Mouse (Mus musculus) hindbrain, embryonic 16.5 days (tissue): ENCODE results near the gene Tfdp2. TPM values are rescaled to one million over a fixed set of nuclear protein-coding genes. Genes with fewer than 3 reads are reported as not detected.

Source experiments
- ATAC-seq: fragments of 200-750 bp; cut with Nextera tagmentation; 2 replicates; pipeline ENCODE4 v1.8.0; 2017; ENCODE audit warnings: moderate TSS enrichment, moderate library complexity
- H3K27ac ChIP-seq: fragments of 300-500 bp; sonication (generic); 2 replicates; pipeline ENCODE4 v1.5.1; 2014; ENCODE audit warnings: low read depth, mild to moderate bottlenecking, control low read depth, low read length, moderate library complexity
- H3K27me3 ChIP-seq: fragments of 300-500 bp; sonication (generic); replicated peaks from 2 replicates; pipeline ENCODE4 v1.6.1; 2014; ENCODE audit warnings: low read length; ENCODE audit not compliant: control insufficient read depth, insufficient read depth
- H3K36me3 ChIP-seq: fragments of 300-500 bp; sonication (generic); 2 replicates; pipeline ENCODE4 v1.6.1; 2014; ENCODE audit warnings: mild to moderate bottlenecking, low read length, moderate library complexity, mixed read lengths; ENCODE audit not compliant: control insufficient read depth, insufficient read depth
- H3K4me1 ChIP-seq: fragments of 300-500 bp; sonication (generic); 2 replicates; pipeline ENCODE4 v1.6.1; 2014; ENCODE audit warnings: low read depth, low read length; ENCODE audit not compliant: control insufficient read depth, insufficient read depth
- H3K4me2 ChIP-seq: fragments of 300-500 bp; sonication (generic); 2 replicates; pipeline ENCODE4 v1.6.1; 2014; ENCODE audit warnings: mild to moderate bottlenecking, low read length, control low read depth, moderate library complexity
- H3K4me3 ChIP-seq: fragments of 300-500 bp; sonication (generic); 2 replicates; pipeline ENCODE4 v1.5.1; 2014; ENCODE audit warnings: mild to moderate bottlenecking, low read length, control low read depth, moderate library complexity
- H3K9ac ChIP-seq: fragments of 300-500 bp; sonication (generic); 2 replicates; pipeline ENCODE4 v1.6.1; 2014; ENCODE audit warnings: low read depth, mild to moderate bottlenecking, control low read depth, low read length, moderate library complexity
- H3K9me3 ChIP-seq: fragments of 300-500 bp; sonication (generic); 2 replicates; pipeline ENCODE4 v1.6.1; 2014; ENCODE audit warnings: mild to moderate bottlenecking, low read length, moderate library complexity; ENCODE audit not compliant: control insufficient read depth
- WGBS: fragments of 180-500 bp; shearing (Covaris S2); extraction: QIAGEN DNeasy Blood & Tissue Kit; methylation state at CpG from one replicate; pipeline ENCODE4 v1.1.7; 2014; 5-methylcytosine and 5-hydroxymethylcytosine counted together
- polyA plus RNA-seq: library from polyadenylated mRNA; unstranded; fragments of >200 nt; fragmentation: Nextera tagmentation; extraction: Ambion mirVana; gene quantifications from 2 replicates; pipeline ENCODE4 v1.2.1, GENCODE M21; 2015

Gene Tfdp2
- polyA plus RNA-seq, 1 experiment from 2014 or later: 14.9 TPM

DNA sequence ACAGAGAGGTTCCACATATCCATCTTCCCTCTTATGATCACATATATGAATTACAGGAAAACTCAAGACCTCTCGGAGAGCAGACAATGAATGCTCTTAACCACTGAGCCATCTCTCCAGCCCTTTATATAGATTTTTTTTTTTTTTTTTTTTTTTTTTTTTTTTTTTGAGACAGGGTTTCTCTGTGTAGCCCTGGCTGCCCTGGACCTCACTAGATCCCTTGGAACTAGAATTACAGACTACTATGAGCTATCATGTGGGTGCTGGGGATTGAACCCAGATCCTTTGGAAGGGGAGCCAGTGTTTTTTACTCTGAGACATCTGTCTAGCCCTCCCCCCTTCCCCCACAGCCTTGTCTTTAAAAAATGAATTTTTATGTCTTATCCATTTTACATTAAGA, 21.2 kb downstream of the Tfdp2 start:
- Histone ChIP-seq H3K36me3 (no peaks in the 10 kb centered on the region), H3K4me1 (no peaks in the 10 kb centered on the region), H3K27me3 (no peaks in the 10 kb centered on the region), H3K9ac (no peak overlapping the region), H3K4me3 (no peak overlapping the region), H3K4me2 (no peak overlapping the region), H3K27ac (no peak overlapping the region), H3K9me3 (no peaks in the 10 kb centered on the region)
- 88% methylated on average over 1 of the region's 1 CpGs for WGBS
- ATAC-seq: no peak

DNA sequence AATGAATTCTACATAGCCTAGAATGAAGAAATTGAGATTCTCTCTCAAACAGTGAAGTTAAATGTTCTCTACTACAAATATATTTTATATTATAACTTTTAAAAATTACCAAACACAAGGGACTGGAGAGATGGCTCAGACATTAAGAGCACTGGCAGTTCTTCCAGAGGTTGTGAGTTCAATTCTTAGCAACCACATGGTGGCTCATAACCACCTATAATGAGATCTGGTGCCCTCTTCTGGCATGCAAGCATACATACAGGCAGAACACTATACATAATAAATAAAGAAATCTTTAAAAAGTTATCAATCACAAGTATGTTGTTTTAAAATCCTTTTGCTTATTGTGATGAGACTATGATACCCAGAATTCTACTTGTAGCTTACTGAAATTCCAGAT, 21.7 kb downstream of the Tfdp2 start:
- ATAC-seq: no peak
- H3K9me3 ChIP-seq: no peaks in the 10 kb centered on the region
- H3K36me3 ChIP-seq: no peaks in the 10 kb centered on the region
- H3K4me3 ChIP-seq: no peak overlapping the region
- H3K4me2 ChIP-seq: no peak overlapping the region
- no peaks in the 10 kb centered on the region for H3K4me1 ChIP-seq
- H3K27me3 ChIP-seq: no peaks in the 10 kb centered on the region
- H3K9ac ChIP-seq: no peak overlapping the region
- no peak overlapping the region for H3K27ac ChIP-seq

DNA sequence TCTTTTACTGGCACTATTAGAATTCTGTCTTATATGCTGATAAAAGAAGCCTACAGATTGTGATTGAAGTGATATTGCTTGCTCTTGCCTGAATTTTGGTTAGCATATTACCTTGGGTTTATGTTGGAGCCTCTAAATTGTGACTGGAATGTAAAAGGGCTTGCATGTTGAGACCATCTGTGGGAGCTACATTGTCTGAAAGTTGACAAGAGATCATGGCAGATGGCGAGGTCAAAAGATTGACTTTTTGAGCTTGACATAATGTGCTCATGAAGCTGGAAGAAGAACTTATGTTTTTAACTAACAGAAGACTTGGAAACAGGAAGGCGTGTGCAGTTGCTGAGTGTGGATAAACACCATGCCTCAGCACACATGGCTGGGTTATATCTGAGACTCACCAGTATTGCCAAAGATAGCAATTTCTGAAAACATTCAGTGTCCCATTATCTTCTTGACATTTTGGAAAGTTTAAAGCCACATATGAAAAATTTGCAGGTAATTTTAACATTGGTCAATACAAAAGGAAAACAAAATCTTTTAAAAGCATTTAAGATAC, 23.1 kb downstream of the Tfdp2 start:
- WGBS: 45% methylated on average over 2 of the region's 2 CpGs
- H3K4me2 ChIP-seq: no peak overlapping the region
- no peak overlapping the region for H3K27ac ChIP-seq

DNA sequence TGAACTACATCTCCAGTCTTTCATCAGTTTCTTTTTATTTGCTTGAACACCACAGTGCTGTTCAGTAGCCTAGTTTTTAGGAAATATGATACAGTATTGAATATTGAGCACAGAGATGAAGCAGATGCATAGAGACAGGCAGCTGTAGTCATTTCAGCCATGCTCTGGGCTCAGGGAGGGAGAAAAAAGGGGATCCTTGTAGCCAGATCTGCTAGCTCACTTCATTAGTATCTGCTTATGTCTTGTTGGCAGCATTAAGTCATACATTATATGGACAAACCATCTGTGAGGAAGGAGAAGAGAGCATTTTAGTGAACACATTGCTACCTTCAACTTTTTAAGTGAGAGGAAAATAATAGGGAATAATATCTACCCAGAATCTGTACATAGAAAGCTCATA, 24.3 kb downstream of the Tfdp2 start:
- Histone ChIP-seq H3K36me3 (no peaks in the 10 kb centered on the region), H3K4me2 (no peak overlapping the region), H3K27me3 (no peaks in the 10 kb centered on the region), H3K27ac (no peak overlapping the region), H3K4me3 (no peak overlapping the region), H3K9me3 (no peaks in the 10 kb centered on the region), H3K9ac (no peak overlapping the region), H3K4me1 (no peaks in the 10 kb centered on the region)
- ATAC-seq: no peak

More for the DNA sequence above, 23.1 kb downstream of the Tfdp2 start:
- no peak; the same call in 1 of the 2 replicates for ATAC-seq
- Histone ChIP-seq H3K4me1 (no peaks in the 10 kb centered on the region), H3K27me3 (no peaks in the 10 kb centered on the region), H3K36me3 (no peaks in the 10 kb centered on the region), H3K9ac (no peak overlapping the region), H3K9me3 (no peaks in the 10 kb centered on the region), H3K4me3 (no peak overlapping the region)

DNA sequence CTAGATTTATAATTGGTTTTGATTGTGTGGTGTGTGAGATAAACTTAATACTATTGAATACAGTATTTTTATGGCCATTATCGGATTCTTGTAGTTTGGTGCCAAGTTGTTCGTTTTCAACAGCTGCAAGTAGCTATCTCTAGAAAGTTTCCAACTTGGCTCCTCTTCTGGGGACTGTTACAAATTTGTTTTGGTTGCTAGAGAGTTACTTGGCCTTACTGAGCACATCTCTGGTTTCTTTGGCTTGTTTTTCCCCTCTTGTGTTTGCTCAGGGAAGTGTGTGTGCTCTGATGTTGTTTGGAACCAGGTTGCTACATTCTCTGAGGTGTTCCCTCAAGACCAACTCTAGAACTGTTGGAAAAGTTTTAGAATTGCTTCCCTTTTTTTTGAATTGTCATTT, 27.2 kb downstream of the Tfdp2 start:
- Histone ChIP-seq H3K4me2 (no peak overlapping the region), H3K9me3 (no peaks in the 10 kb centered on the region), H3K4me3 (no peak overlapping the region), H3K36me3 (no peaks in the 10 kb centered on the region), H3K27ac (no peak overlapping the region), H3K4me1 (no peaks in the 10 kb centered on the region), H3K27me3 (no peaks in the 10 kb centered on the region), H3K9ac (no peak overlapping the region)
- WGBS: 65% methylated on average over 2 of the region's 2 CpGs
- ATAC-seq: no peak

DNA sequence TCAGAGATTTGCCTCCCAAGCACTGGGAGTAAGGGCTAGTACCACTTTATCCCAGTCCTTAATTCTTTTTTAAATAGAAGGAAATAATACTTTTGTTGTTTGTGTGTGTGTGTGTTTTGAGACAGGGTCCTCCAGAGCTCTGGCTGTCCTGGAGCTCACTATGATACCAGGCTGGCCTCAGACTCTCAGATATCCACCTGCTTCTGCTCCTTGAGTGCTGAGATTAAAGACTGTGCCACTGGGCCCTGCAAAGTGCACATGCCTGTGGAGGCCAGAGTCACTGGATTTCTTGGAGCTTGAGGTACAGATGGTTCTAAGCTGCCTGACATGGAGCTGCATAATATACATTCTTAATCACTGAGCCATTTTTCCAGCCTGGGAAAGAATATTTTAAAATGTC, 32.2 kb downstream of the Tfdp2 start:
- no peaks in the 10 kb centered on the region for H3K27me3 ChIP-seq
- H3K27ac ChIP-seq: no peak overlapping the region
- no peak overlapping the region for H3K4me3 ChIP-seq
- no peak overlapping the region for H3K4me2 ChIP-seq
- no peak overlapping the region for H3K9ac ChIP-seq
- ATAC-seq: no peak
- no peaks in the 10 kb centered on the region for H3K9me3 ChIP-seq
- H3K4me1 ChIP-seq: no peaks in the 10 kb centered on the region
- H3K36me3 ChIP-seq: no peaks in the 10 kb centered on the region

DNA sequence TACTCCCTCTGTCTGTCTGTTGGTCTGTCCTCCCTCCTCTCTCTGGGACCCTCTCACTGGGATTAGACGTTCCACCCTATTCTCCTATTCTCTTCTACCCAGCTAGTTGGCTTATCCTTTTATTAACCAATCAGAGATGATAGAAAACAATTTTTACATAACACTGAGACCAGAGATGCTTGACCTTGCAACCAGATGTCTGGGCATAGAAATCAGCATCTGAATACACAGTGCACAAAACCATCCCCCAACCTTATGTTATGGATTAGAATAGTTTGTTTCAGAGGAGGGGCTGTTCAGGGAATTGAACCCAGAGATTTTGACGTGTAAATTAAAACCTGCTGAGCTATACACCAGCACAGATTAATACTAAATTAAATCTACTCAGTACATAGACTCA, 34.2 kb downstream of the Tfdp2 start:
- 19% methylated on average over 2 of the region's 2 CpGs for WGBS
- no peaks in the 10 kb centered on the region for H3K4me1 ChIP-seq
- H3K27me3 ChIP-seq: no peaks in the 10 kb centered on the region
- ATAC-seq: no peak
- no peak overlapping the region for H3K9ac ChIP-seq
- H3K4me2 ChIP-seq: no peak overlapping the region
- no peaks in the 10 kb centered on the region for H3K36me3 ChIP-seq
- no peak overlapping the region for H3K27ac ChIP-seq
- no peak overlapping the region for H3K4me3 ChIP-seq
- no peaks in the 10 kb centered on the region for H3K9me3 ChIP-seq

DNA sequence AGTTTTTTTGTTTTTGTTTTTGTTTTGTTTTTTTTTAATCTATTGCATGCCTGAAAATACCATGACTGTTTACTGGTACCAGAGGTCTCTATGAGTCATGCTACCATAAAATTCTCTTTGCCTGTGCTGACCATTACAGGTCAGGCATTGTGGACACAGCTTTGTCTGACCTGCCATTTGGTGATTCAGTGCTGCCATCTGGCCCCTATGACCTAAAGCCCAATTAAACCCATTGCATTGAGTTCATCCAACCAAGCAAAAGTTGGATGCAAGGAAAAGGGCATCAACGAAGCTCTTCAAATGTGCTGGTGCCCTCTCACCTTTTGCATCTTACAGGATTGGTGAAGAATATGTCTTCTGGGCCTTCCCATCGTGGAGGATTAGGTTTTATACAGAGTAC, 39.4 kb downstream of the Tfdp2 start:
- no peaks in the 10 kb centered on the region for H3K9me3 ChIP-seq

DNA sequence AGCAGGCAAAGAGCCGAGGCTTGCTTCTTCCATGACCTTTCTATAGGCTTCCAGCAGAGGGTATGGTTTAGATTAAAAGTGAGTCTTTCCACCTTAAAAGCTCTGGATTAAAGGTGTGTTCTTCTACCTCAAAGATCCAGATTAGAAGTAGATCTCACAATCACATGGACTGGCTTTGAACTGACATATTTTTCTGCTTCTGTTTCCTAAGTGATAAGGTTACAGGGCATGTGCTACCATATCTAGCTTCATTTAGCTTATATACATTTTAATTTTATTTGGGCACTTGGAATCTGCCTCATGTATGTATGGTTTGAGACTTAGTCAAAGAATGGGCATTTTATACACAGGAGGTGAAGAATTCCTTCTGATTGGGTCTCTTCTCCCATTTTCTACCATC, 41.3 kb downstream of the Tfdp2 start:
- H3K4me2 ChIP-seq: no peak overlapping the region
- H3K9me3 ChIP-seq: no peaks in the 10 kb centered on the region
- no peak overlapping the region for H3K4me3 ChIP-seq
- no peak for ATAC-seq
- WGBS: 90% methylated on average over 1 of the region's 1 CpGs
- no peak overlapping the region for H3K27ac ChIP-seq
- H3K27me3 ChIP-seq: no peaks in the 10 kb centered on the region
- H3K36me3 ChIP-seq: no peaks in the 10 kb centered on the region
- no peak overlapping the region for H3K9ac ChIP-seq
- no peaks in the 10 kb centered on the region for H3K4me1 ChIP-seq

More for the DNA sequence above, 39.4 kb downstream of the Tfdp2 start:
- ATAC-seq: no peak
- Histone ChIP-seq H3K27ac (no peak overlapping the region), H3K4me3 (no peak overlapping the region), H3K4me2 (no peak overlapping the region), H3K36me3 (no peaks in the 10 kb centered on the region), H3K4me1 (no peaks in the 10 kb centered on the region), H3K27me3 (no peaks in the 10 kb centered on the region), H3K9ac (no peak overlapping the region)
- WGBS: 41% methylated on average over 2 of the region's 2 CpGs

DNA sequence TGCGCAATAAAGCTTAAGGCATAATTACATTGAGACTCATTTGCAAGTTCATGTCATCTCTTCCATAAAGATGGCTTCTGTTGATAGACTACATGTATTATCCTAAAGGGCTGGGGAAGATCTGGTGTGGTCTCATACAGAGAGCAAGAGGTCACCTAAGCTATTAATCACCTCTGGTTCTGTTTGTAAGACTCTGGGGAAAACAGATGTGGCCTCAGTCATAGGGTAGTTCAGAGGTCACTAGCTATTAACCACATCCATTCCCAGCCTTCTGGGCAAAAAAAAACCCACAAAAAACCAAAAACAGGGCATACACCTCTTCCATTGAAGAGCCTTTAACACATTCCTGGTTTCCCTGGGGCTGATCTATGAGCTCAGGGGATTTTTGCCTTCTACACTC, 42.2 kb downstream of the Tfdp2 start:
- no peak overlapping the region for H3K4me3 ChIP-seq
- no peaks in the 10 kb centered on the region for H3K27me3 ChIP-seq
- WGBS: 75% methylated on average over 1 of the region's 1 CpGs

More for the DNA sequence above, 42.2 kb downstream of the Tfdp2 start:
- Histone ChIP-seq H3K4me2 (no peak overlapping the region), H3K9me3 (no peaks in the 10 kb centered on the region), H3K36me3 (no peaks in the 10 kb centered on the region), H3K4me1 (no peaks in the 10 kb centered on the region), H3K27ac (no peak overlapping the region), H3K9ac (no peak overlapping the region)
- no peak for ATAC-seq
